Mouse (Mus musculus): ENCODE measurements around the gene Cryaa. TPM values are rescaled to one million over a fixed set of nuclear protein-coding genes. Genes with fewer than 3 reads are reported as not detected.

The Cryaa gene
- not detected for total RNA-seq (2021)
- long read RNA-seq, experiment 1, result 0 reads
- long read RNA-seq, experiment 2, result 0 reads

GRCm38 (mm10) chr17:31677507-31677906 is at the start of gene Cryaa:
Cryaa (plus strand) TSS chr17:31677807.
- no peak within 1 kb of the TSS for H3K4me3 ChIP-seq
- TF ChIP-seq CTCF (IDR thresholded peaks at IDR 0.05), result no peak
- intact Hi-C loops (cut with DNase I), result no loop called here
- no peak within 1 kb of the TSS for H3K27ac ChIP-seq
- no peak for DNase-seq (ENCODE audit: extremely low spot score in 1 of 2, low spot score in 2 of 2)

GRCm38 (mm10) chr17:31627961-31628360 is 49.6 kb upstream of the Cryaa start:
- H3K4me3 ChIP-seq, result no peak overlapping the region
- TF ChIP-seq CTCF (IDR thresholded peaks at IDR 0.05), result no peak
- no peak overlapping the region for H3K27ac ChIP-seq
- DNase-seq (ENCODE audit: extremely low spot score in 1 of 2, low spot score in 2 of 2), result no peak
- intact Hi-C loops (cut with DNase I), result no loop called here

GRCm38 (mm10) chr17:31631081-31631800 is 46.4 kb upstream of the Cryaa start:
- Histone ChIP-seq H3K4me3 (no peak overlapping the region), H3K27ac (no peak overlapping the region)
- DNase-seq (ENCODE audit: extremely low spot score in 1 of 2, low spot score in 2 of 2), result no peak
- TF ChIP-seq CTCF (IDR thresholded peaks at IDR 0.05), result no peak
- intact Hi-C loops (cut with DNase I), result no loop called here

GRCm38 (mm10) chr17:31633007-31633406 is 44.6 kb upstream of the Cryaa start:
- no peak overlapping the region for H3K27ac ChIP-seq
- no peak for DNase-seq (ENCODE audit: extremely low spot score in 1 of 2, low spot score in 2 of 2)
- TF ChIP-seq CTCF (IDR thresholded peaks at IDR 0.05), result no peak
- H3K4me3 ChIP-seq, result no peak overlapping the region
- intact Hi-C loops (cut with DNase I), result no loop called here

- TF ChIP-seq CTCF (IDR thresholded peaks at IDR 0.05), result no peak
- no peak overlapping the region for H3K4me3 ChIP-seq
- intact Hi-C loops (cut with DNase I), result no loop called here
- H3K27ac ChIP-seq, result no peak overlapping the region
- no peak for DNase-seq (ENCODE audit: extremely low spot score in 1 of 2, low spot score in 2 of 2)
Measured at GRCm38 (mm10) chr17:31634896-31635295, 42.7 kb upstream of the Cryaa start.

- intact Hi-C loops (cut with DNase I), result no loop called here
- peak overlapping the region; percentile 47 for H3K4me3 ChIP-seq
- no peak for DNase-seq (ENCODE audit: extremely low spot score in 1 of 2, low spot score in 2 of 2)
- H3K27ac ChIP-seq, result no peak overlapping the region
- no peak for TF ChIP-seq CTCF (IDR thresholded peaks at IDR 0.05)
Measured at GRCm38 (mm10) chr17:31635781-31636180, 41.8 kb upstream of the Cryaa start.

GRCm38 (mm10) chr17:31636277-31636941 is 41.2 kb upstream of the Cryaa start:
- intact Hi-C loops (cut with DNase I), result no loop called here
- Histone ChIP-seq H3K4me3 (peak overlapping the region; percentile 47), H3K27ac (peak overlapping the region; percentile 61; the same call in 1 of the 2 replicates)
- no peak for DNase-seq (ENCODE audit: extremely low spot score in 1 of 2, low spot score in 2 of 2)
- TF ChIP-seq CTCF (IDR thresholded peaks at IDR 0.05), result no peak

GRCm38 (mm10) chr17:31636942-31637811 is 40.4 kb upstream of the Cryaa start, which contains the start of gene Cbs:
Cbs (minus strand) TSS chr17:31637238.
- H3K4me3 ChIP-seq, result peak within 1 kb of the TSS; percentile 47
- intact Hi-C loops (cut with DNase I), result no loop called here
- H3K27ac ChIP-seq, result peak within 1 kb of the TSS; percentile 78
- TF ChIP-seq CTCF (IDR thresholded peaks at IDR 0.05), result no peak
- peak; percentile 66 to 75 for DNase-seq (ENCODE audit: extremely low spot score in 1 of 2, low spot score in 2 of 2)

GRCm38 (mm10) chr17:31637866-31638570 is 39.6 kb upstream of the Cryaa start:
- DNase-seq (ENCODE audit: extremely low spot score in 1 of 2, low spot score in 2 of 2), result peak; percentile 42 to 61
- TF ChIP-seq CTCF (IDR thresholded peaks at IDR 0.05), result no peak
- peak overlapping the region; percentile 78 for H3K27ac ChIP-seq
- intact Hi-C loops (cut with DNase I), result no loop called here
- no peak overlapping the region for H3K4me3 ChIP-seq

GRCm38 (mm10) chr17:31639651-31640050 is 38.0 kb upstream of the Cryaa start:
- intact Hi-C loops (cut with DNase I), result no loop called here
- Histone ChIP-seq H3K27ac (no peak overlapping the region; the same call in 1 of the 2 replicates), H3K4me3 (no peak overlapping the region)
- TF ChIP-seq CTCF (IDR thresholded peaks at IDR 0.05), result no peak
- peak in 1 of 2 experiments; percentile 20 for DNase-seq (ENCODE audit: extremely low spot score in 1 of 2, low spot score in 2 of 2)

GRCm38 (mm10) chr17:31642331-31642730 is 35.3 kb upstream of the Cryaa start:
- H3K4me3 ChIP-seq, result no peak overlapping the region
- intact Hi-C loops (cut with DNase I), result no loop called here
- TF ChIP-seq CTCF (IDR thresholded peaks at IDR 0.05), result no peak
- no peak overlapping the region for H3K27ac ChIP-seq
- DNase-seq (ENCODE audit: extremely low spot score in 1 of 2, low spot score in 2 of 2), result no peak
